Mouse (Mus musculus) erythroid progenitor cell, adult 5-6 weeks (primary cell): ENCODE measurements around the gene Rnf34. TPM values are rescaled to one million over a fixed set of nuclear protein-coding genes. Genes with fewer than 3 reads are reported as not detected.
A peak's percentile ranks its signal among the peaks of the same experiment; 100 is the strongest.

ENCODE experiments used
- ATAC-seq: replicated peaks from 2 replicates; pipeline ENCODE4 v1.8.0; 2016; ENCODE audit warnings: moderate number of reproducible peaks, mild to moderate bottlenecking, moderate TSS enrichment, inconsistent platforms; ENCODE audit not compliant: poor library complexity, low FRiP score, severe bottlenecking
- total RNA-seq, 2 experiments: library from RNA; stranded (forward) in 1 of 2; stranded (reverse) in 1 of 2; fragments of 150-400 nt in 1 of 2; fragments of 186-747, 209-891 nt in 1 of 2; gene quantifications; 2 replicates each; pipeline versions ENCODE4 v1.2.3 to v1.2.4; 2015 to 2017; ENCODE audit warnings: low replicate concordance in 2 of 2

The Rnf34 gene
- 5.8 and 29.3 TPM in 2 replicates for total RNA-seq (2015; ENCODE audit: low replicate concordance)
- 7.6 and 10.4 TPM in 2 replicates for total RNA-seq (2017; ENCODE audit: low replicate concordance)

GRCm38 (mm10) chr5:122849521-122850318, at the start of gene Rnf34:
Rnf34 (plus strand) TSS chr5:122850048.
- peak; percentile 98 for ATAC-seq

DNA sequence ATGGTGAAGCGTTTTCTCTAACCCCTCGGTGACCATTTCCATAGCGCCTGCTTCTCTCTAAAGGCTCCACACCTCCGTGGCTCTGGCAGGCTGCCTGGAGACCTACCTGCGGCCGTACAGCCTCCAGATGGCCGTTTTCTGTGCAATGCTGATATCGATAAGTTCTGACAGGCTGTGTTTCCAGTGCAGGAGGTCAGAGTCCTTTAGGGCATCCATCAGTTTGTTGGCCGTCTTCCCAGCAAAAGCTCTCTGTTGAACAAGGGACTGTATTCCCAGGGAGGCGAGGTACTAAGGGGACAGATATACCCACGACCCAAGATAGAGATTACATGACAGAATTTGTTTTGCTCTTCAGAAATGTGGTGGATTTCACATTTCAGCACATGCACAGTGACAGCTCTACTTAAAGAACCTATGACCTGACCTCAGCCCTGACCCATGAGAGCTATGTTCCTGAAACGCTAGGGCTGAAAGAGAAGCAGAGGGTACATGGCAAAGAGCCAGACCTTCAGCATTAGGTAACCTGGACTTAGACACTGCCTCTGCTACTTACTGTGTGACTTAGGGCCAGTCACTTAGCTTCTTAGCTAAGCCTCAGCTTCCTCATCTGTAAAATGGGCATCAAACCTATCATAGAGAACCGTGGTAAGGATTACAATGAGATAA, 49.4 kb upstream of the Rnf34 start:
- no peak for ATAC-seq

DNA sequence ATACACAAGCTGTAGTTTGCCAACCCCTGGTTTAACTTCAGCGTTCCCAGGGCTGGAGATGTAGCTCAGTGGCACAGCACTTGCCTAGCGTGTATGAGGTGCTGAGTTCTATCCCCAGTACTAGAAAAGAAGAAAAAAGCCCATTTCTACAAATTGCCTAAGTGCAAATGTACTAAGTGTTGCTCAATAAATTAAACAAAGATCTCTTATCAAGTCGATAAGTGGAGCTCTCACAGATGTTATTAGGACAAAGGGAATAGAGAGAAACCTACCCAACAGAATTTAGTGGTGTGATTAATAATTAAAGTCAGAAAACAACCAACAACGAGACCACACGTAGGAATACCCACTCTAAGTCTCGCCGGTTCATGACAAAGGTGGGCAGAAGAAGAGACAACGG, 48.2 kb upstream of the Rnf34 start:
- ATAC-seq: no peak

DNA sequence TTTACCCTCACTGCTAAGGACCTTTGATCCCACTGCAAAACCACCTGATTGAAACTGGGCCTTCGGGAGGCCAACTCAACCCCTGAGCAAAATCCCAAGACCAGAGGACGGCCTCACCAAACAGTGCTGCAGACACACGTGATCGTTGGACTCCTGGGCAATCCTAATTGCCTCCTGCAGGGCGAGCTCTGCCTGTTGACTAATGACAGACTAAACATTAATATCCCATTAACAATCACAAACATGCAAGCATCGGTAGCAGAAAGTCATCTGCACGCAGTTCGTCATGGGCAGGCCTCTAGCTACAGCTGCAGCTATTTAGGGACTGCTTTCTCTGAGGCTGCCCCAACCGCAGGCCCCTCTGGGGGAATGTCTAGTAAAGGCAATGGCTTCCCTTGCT, 47.1 kb upstream of the Rnf34 start:
- ATAC-seq: no peak

DNA sequence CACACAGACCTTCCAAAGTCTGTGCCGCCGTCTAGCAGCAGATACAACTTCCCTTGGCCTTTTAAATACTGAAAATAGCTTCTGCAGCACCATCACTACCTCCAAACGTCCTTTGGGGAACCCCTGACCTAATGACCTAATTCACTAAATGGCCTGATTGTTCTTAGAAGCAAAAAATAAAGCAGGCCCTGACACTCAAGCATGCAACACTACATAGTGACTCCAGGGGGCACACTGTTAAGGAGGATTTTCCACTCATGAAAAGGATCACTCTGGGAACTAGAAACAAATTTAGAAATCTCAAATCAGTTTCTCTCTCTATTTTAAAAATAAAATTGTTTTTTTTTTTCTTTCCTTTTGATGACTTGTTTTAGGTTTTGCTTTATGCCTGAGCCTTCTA, 44.3 kb upstream of the Rnf34 start:
- no peak for ATAC-seq

GRCm38 (mm10) chr5:122811364-122812079, 38.3 kb upstream of the Rnf34 start:
- ATAC-seq: peak; percentile 94

DNA sequence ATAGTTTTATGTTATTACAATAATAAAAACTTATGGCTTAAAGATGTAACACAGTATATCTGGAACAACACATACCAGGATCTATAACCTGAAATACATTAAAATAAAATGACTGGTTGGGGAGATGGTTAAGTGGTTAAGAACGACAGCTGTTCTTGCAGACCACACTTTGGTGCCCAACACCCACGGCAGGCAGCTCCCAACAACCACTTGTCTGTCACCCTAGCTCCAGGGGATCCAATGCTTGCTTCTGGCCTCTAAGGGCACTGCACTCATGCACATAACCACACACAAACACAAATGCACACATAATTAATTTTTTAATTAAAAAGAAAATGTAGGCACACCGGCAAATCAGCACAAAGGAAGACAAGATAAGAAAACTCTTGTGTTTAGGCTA, 37.1 kb upstream of the Rnf34 start:
- no peak for ATAC-seq

DNA sequence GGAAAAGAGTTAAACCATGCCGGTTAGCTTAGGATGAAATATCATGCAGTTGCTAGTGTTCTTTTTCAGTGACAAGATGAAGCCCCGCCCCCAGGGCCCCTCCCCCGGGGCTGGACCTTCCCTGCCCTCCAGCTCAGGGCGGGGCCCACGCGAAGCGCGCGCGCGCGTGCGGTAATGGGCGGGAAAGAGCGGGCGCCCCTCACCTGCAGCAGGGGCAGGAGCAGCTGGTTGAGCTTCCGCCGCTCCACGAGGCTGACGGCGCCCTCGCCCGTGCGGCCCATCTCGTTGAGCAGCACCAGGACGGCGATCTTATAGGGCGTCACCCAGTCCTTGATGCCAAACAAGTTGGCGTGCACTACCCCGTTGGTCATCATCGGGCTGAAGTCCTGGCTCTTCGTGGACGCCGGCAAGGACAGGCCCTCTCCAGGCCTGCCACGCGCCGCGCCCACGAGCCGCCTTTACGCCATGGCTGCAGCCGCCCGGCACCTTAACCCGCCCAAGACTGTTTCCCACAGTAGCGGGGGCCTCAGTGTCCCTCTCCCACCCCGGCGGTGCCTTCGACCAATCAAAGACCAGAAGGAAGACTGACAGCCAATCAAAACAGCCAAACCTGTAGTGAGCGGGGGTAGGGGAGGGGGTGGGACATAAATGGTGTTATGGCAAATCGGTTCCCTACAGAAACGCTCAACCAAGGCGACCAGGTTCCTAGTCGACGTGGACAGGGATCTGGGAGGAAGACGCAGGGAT, 28.9 kb upstream of the Rnf34 start, which contains the start of gene Anapc5:
Gene Anapc5 (minus strand): TSS at position 563 of the 747 bp plus-strand sequence.
- peak; percentile 95 for ATAC-seq

DNA sequence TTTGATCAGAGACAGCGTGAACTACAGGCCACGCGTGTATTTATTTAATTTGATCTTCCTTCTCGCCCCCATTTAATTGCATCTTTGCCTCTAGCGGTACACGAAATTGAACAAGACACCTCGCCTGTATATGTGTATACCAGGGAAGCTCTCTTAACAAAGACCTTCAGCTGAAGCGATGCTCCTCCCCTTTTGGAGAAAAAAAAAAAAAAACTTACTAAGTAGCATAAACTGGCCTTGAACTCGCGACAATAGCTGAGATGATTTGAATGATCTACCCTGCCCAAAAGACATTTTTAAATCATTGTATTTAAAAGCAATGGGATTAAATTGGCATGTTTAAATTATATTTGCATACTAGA, 28.3 kb upstream of the Rnf34 start:
- peak; percentile 63 for ATAC-seq

DNA sequence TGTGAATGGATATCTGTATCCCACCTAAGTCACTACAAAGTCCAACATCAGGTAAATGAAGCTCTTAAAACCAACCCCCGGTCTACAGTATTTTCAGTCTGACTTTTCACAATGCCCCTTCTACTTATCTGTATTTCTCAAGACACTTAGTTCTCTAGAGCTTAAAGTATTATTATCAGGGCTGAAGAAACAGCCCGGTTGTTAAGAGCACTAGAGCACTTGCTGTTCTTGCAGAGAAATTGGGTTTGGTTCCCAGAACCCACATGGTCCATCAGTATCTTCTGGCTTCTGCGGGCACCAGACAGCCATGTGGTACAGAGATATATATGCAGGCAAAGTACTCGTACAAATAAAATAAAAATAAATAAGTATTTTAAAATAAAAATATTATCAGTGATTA, 27.4 kb upstream of the Rnf34 start:
- ATAC-seq: no peak

GRCm38 (mm10) chr5:122823976-122824375, 25.9 kb upstream of the Rnf34 start:
- ATAC-seq: no peak

DNA sequence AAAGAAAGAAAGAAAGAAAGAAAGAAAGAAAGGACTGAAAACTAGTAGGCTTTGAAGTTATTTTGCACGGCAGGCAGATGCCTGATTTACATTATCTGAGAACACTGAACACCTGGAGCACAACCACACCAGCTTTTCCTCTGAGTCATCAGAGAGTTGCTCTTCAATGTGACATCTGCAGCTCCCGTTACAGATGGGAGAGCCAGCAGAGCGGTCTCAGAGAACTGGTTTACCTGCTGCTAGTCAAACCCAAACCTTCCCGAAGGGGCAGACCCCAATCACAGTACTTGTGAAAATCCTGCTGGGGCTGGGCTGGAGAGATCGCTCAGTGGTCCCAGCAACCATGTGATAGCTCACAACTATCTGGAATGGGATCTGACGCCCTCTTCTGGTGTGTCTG, 25.4 kb upstream of the Rnf34 start:
- no peak for ATAC-seq

DNA sequence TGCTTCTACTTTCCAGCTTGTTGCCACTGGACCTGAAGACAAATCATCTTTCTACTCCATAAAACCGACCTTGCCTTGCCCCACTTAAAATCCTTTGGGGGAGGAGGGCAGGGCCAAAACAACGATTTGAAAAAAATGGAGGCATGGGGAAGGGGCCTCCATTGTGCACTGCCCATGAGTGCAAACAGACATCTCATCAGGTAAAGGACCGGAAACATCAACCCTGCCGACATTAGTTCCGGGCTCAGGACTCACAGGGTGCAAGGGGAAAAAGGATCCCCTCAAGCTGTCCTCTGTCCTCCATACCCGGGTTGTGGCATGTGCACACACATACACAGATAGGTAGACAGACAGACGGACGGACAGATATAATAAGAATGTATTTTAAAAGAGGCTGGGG, 24.7 kb upstream of the Rnf34 start:
- ATAC-seq: no peak

DNA sequence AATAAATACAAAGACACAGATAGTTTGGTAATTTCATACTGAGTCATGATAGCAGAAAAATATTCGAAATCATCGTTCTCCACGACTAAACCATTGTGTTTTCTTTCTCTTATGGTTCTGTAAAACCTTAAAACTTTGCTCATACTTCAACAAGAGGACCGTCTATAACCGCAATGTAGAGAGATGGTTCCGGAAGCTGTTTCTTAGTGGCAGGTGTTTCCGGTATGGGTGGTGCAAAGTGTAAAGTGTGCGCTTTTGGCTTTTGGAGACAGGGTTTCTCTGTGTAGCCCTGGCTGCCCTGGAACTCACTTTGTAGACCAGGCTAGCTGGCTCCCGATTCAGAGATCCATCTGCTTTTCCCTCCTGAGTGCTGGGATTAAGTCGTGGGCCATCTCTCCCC, 17.3 kb upstream of the Rnf34 start:
- no peak for ATAC-seq

DNA sequence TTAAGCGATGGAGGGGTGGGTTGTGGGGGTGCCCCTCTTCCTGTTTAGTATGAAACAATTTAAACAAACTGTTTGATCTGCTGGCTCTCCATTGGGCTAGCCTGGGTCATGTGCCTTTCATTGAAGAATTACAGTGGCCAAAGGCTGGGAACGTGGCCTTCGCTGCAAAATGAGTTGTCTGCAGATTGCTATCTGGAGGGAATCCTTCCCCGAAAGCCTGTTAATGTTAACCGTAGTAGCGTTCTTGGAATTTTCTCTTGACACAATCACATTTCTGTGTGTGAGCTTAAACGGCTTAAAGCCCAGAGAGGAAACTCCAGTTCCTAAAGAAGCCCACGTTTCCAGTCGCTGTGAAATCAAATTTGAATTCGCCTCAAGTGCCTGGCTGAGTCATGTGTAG, 16.9 kb upstream of the Rnf34 start:
- ATAC-seq: no peak

DNA sequence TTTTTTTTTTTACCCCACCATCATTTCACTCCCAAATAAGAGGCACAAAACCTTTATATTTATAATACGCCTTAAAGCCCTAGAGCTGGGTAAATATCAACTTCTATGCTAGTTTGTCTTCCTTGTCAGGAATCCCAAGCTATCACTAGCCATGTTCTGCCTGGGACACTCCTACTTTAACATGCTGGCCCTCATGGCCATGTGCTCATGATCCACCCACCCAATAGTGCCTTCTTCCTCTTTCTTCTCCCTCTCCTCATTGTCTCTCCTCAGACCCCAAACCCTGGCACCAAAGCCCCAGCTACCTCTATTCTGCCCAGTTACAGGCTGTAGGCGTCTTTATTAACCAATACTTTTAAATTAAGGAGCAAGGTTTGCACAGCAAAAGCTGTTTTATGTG, 8.7 kb upstream of the Rnf34 start:
- ATAC-seq: no peak

DNA sequence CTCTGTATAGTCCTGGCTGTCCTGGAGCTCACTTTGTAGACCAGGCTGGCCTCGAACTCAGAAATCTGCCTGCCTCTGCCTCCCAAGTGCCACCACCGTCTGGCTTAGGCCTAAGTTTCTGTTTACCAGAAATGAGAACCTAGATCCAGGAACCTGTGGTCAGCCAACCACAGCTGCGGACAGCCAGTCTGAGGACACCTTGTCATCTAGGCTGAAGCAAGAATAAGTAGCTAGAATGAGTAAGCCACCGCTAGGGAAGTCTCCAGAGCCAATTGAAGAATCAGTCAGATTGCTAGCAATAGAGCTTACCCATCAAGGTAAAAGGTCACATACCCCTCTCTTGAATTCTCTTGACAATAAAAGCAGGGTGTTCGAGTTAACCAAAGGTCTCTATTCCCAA, 6.0 kb upstream of the Rnf34 start:
- ATAC-seq: no peak

GRCm38 (mm10) chr5:122850319-122851002, 613 bp downstream of the Rnf34 start:
- ATAC-seq: peak; percentile 71

DNA sequence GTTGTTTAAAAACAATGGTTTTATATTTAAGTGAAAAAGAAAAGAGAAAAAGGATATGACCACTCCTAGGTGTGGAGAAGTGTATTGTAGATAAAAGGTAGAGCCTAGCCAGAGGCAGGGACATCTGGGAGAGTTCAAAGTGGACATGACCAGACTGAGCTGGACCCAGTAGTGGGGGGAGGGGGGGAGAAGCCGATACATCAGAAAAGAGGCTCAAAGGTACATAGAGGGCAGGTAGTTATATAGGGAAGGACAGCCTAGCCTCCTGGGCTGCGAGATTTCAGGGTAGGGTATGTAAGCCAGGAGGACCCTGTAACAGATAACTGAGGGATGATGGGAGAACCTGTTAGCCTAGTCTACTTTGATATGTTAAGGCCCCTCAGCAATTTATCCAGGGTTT, 2.8 kb downstream of the Rnf34 start:
- ATAC-seq: no peak

DNA sequence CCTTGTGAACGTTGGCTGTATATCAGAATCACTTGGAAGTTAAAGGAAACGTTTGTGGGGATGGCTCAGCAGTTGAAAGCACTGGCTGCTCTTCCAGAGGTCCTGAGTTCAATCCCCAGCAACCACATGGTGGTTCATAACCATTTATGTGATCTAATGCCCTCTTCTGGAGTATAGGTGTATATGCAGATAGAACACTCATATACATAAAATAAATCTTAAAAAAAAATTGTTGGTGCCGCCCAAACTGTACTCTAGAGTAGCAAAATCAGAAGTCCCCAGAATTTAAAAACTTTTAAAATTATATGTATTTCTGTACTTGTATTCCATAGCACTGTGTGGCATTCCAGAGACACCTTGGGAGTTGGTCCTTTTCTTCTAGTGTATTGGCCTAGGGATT, 6.0 kb downstream of the Rnf34 start:
- ATAC-seq: no peak
